Mouse (Mus musculus) myocyte (in vitro differentiated cells): Measurements from ENCODE around the gene Sox1.

Experiments used
- E2F4 ChIP-seq: IDR thresholded peaks from one replicate; pipeline ENCODE4 v1.6.1; 2011; ENCODE audit warnings: mild to moderate bottlenecking, control low read depth, moderate library complexity; ENCODE audit not compliant: insufficient read depth
- MAX ChIP-seq: IDR thresholded peaks from one replicate; pipeline ENCODE4 v1.6.1; 2011; ENCODE audit warnings: low read depth, mild to moderate bottlenecking, control low read depth
- MYOD1 ChIP-seq, 3 experiments: IDR thresholded peaks; one replicate each; pipeline ENCODE4 v1.6.1; 2011; ENCODE audit warnings: control low read depth in 2 of 3, low read depth in 2 of 3, mild to moderate bottlenecking in 2 of 3, moderate library complexity in 1 of 3; ENCODE audit not compliant: insufficient read length in 2 of 3, control insufficient read depth in 1 of 3
- POLR2A ChIP-seq: IDR thresholded peaks from one replicate; pipeline ENCODE4 v1.6.1; 2011; ENCODE audit warnings: low read depth, mild to moderate bottlenecking, control low read depth, moderate library complexity; ENCODE audit not compliant: insufficient read length
- POLR2AphosphoS2 ChIP-seq: IDR thresholded peaks from one replicate; pipeline ENCODE4 v1.6.1; 2011; ENCODE audit warnings: low read depth, control low read depth; ENCODE audit not compliant: insufficient read length
- SRF ChIP-seq: IDR thresholded peaks from one replicate; pipeline ENCODE4 v1.6.1; 2011; ENCODE audit warnings: low read depth; ENCODE audit not compliant: control insufficient read depth, insufficient read length
- USF1 ChIP-seq: IDR thresholded peaks from one replicate; pipeline ENCODE4 v1.6.1; 2011; ENCODE audit warnings: low read depth, mild to moderate bottlenecking, control low read depth, moderate library complexity

DNA sequence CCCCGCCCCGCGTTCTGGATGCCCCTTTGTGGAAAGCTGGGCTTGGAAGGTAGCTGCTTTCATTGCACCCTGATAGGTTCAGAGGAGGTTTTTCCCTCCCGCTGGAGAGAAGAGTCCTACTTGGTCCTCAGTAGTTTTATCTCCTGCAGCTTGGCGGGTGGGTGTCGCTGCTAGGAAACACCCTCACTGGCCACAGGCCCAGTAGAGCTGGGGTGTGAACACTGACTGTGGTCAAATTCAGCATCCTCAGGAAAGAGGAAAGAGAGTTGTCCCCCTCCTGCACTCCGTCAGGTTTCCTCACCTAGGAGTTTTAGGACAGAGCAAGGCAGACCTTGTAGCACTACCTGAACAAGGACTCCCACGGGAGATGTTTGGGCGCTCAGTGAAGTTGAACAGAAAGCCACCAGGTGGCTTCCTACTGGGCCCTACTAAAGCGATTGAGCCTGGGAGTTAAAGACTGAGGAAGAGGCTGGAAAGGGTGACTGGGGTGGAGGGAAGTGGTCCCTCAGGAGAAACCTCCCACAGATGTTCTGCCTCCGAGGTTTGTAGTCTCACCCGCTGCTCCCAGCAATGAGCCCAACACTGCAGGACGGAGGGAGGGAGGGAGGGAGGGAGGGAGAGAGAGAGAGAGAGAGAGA is 7.8 kb upstream of the Sox1 start:
- TF ChIP-seq POLR2A: no peak
- TF ChIP-seq MAX: no peak
- no peak for TF ChIP-seq E2F4
- TF ChIP-seq SRF: no peak
- no peak for TF ChIP-seq MYOD1 (IDR thresholded peaks at IDR 0.05; ENCODE audit: control insufficient read depth in 1 of 3, insufficient read length in 2 of 3, low read depth in 2 of 3)
- no peak for TF ChIP-seq POLR2AphosphoS2
- no peak for TF ChIP-seq USF1
